Mouse (Mus musculus) heart, postnatal 0 days (tissue): ENCODE measurements around the gene Pnpla3.

ENCODE experiments used
- CTCF ChIP-seq: IDR thresholded peaks from 2 replicates; pipeline ENCODE4 v1.5.1; 2016; ENCODE audit warnings: antibody characterized with exemption, control low read depth, low read depth
- EP300 ChIP-seq: IDR thresholded peaks from 2 replicates; pipeline ENCODE4 v1.6.1; 2016; ENCODE audit warnings: antibody characterized with exemption, low read depth

DNA sequence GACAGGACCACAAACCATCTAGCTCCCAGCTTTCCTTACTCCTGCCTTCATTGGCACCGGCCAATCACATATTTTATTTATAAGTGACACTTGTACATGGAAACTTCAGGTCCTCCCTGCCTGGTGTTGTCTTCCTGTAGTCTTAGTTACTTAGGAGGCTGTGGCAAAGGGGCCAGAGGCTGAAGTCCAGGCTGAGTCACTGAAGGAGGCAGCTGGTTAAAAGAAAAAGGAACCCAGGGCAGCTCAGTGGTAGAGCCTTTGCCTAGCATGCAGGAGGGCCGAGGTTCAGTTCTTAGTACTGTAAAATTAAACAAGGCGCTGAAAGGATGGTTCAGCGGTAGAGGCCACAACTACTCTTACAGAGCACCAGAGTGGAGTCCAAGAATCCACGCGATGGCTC lies 819 bp upstream of the Pnpla3 start:
- TF ChIP-seq CTCF: no peak
- TF ChIP-seq EP300: no peak
